Mouse (Mus musculus) neural tube, embryonic 12.5 days (tissue): ENCODE measurements around the gene Adap1. TPM values are rescaled to one million over a fixed set of nuclear protein-coding genes. Genes with fewer than 3 reads are reported as not detected.
"Not testable (repeated sequence)": the region's sequence is repeated elsewhere in the genome, so short reads cannot be mapped to it uniquely, and the experiment has no call there.

Source experiments
- ATAC-seq: fragments of 200-750 bp; cut with Nextera tagmentation; 2 replicates; pipeline ENCODE4 v1.8.0; 2017; ENCODE audit warnings: low read depth, mild to moderate bottlenecking, moderate TSS enrichment, moderate library complexity; ENCODE audit not compliant: low FRiP score
- H3K27ac ChIP-seq: fragments of 300-500 bp; sonication (generic); 2 replicates; pipeline ENCODE4 v1.5.1; 2016
- H3K27me3 ChIP-seq: fragments of 300-500 bp; sonication (generic); replicated peaks from 2 replicates; pipeline ENCODE4 v1.6.1; 2016; ENCODE audit warnings: mild to moderate bottlenecking
- H3K36me3 ChIP-seq: fragments of 300-500 bp; sonication (generic); 2 replicates; pipeline ENCODE4 v1.6.1; 2016; ENCODE audit warnings: mild to moderate bottlenecking
- H3K4me1 ChIP-seq: fragments of 300-500 bp; sonication (generic); 2 replicates; pipeline ENCODE4 v1.6.1; 2016
- H3K4me2 ChIP-seq: fragments of 300-500 bp; sonication (generic); replicated peaks from 2 replicates; pipeline ENCODE4 v1.6.1; 2016; ENCODE audit warnings: mild to moderate bottlenecking
- H3K4me3 ChIP-seq: fragments of 300-500 bp; sonication (generic); 2 replicates; pipeline ENCODE4 v1.5.1; 2016
- H3K9ac ChIP-seq: fragments of 300-500 bp; sonication (generic); 2 replicates; pipeline ENCODE4 v1.6.1; 2016; ENCODE audit warnings: mild to moderate bottlenecking
- H3K9me3 ChIP-seq: fragments of 300-500 bp; sonication (generic); 2 replicates; pipeline ENCODE4 v1.6.1; 2016; ENCODE audit warnings: mild to moderate bottlenecking
- WGBS: fragments of 180-500 bp; shearing (Covaris S2); methylation state at CpG from one replicate; pipeline ENCODE4 v1.1.7; 2016; 5-methylcytosine and 5-hydroxymethylcytosine counted together
- polyA plus RNA-seq: library from polyadenylated mRNA; unstranded; fragments of >200 nt; fragmentation: Nextera tagmentation; extraction: Ambion mirVana; gene quantifications from 2 replicates; pipeline ENCODE4 v1.2.1, GENCODE M21; 2016

Gene Adap1
- polyA plus RNA-seq, 1 experiment from 2014 or later, result 31.7 TPM

GRCm38 (mm10) chr5:139347225-139347624 lies 21.8 kb upstream of the Adap1 start:
- Histone ChIP-seq H3K4me1 (peaks cover 18% of the 10 kb centered on the region), H3K4me2 (no peak overlapping the region), H3K27me3 (no peaks in the 10 kb centered on the region; the same call in 1 of the 2 replicates), H3K9me3 (no peaks in the 10 kb centered on the region), H3K36me3 (peaks cover 7% of the 10 kb centered on the region), H3K9ac (no peak overlapping the region), H3K27ac (no peak overlapping the region), H3K4me3 (no peak overlapping the region)
- ATAC-seq, result no peak
- 51% methylated on average over 1 of the region's 1 CpGs for WGBS

DNA sequence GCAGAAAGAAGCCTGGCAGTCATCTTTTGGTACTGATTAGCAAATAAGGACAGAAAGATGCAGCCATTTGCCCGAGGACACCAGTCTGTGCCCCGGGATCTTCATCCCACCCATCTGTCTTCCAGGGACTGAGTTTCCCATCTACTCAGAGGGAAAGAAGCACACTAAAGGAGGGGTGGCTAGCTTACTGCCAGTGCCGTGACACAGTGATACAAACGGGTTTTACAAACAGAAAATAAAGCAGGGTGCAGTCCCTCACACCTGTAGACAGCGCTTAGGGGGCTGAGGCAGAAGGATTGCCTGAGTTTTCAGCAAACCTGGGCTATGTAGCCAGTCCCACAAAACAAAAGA lies 19.9 kb upstream of the Adap1 start:
- H3K4me3 ChIP-seq, result peak overlapping the region; percentile 79
- WGBS, result 11% methylated on average over 5 of the region's 5 CpGs
- peak; percentile 38 for ATAC-seq
- H3K27me3 ChIP-seq, result no peaks in the 10 kb centered on the region; the same call in 1 of the 2 replicates
- H3K9me3 ChIP-seq, result no peaks in the 10 kb centered on the region
- peak overlapping the region; percentile 88 for H3K4me2 ChIP-seq
- H3K36me3 ChIP-seq, result peaks cover 22% of the 10 kb centered on the region
- peaks cover 14% of the 10 kb centered on the region for H3K4me1 ChIP-seq
- no peak overlapping the region for H3K9ac ChIP-seq
- no peak overlapping the region for H3K27ac ChIP-seq

- Histone ChIP-seq H3K27me3 (no peaks in the 10 kb centered on the region; the same call in 1 of the 2 replicates), H3K27ac (0 out of 2 replicates have a peak overlapping the region, but pooled peaks have one; percentile 53), H3K4me1 (peaks cover 14% of the 10 kb centered on the region), H3K4me2 (peak overlapping the region; percentile 88), H3K9me3 (no peaks in the 10 kb centered on the region), H3K36me3 (peaks cover 27% of the 10 kb centered on the region), H3K4me3 (peak overlapping the region; percentile 79), H3K9ac (peak overlapping the region; percentile 85)
- under 1% methylated on average over 33 of the region's 33 CpGs for WGBS
- ATAC-seq, result peak; percentile 91
These were observed 19.4 kb upstream of the Adap1 start for GRCm38 (mm10) chr5:139344687-139345363.

GRCm38 (mm10) chr5:139344021-139344686 lies 18.7 kb upstream of the Adap1 start:
- Histone ChIP-seq H3K4me2 (peak overlapping the region; percentile 88), H3K36me3 (peaks cover 34% of the 10 kb centered on the region)

DNA sequence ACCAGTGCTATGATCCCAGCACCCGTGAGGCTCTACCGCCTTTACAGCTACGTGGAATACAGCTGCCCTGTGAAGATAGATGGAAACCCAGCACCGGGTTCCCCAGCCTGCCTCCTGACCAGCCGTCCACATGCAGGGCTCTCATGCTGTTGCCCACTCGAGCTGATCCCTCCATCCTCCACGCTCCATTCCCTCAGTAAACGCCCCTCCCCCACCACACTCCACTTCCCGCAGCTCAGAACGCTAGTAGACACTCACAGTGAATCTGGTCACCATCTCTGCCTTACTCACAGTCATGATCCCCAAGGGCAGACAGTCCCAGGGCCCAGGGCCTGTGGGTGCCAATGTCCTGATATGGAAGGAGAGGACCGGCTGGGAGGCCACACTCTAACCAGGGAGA lies 13.5 kb upstream of the Adap1 start:
- H3K9ac ChIP-seq, result no peak overlapping the region
- peaks cover 81% of the 10 kb centered on the region for H3K36me3 ChIP-seq
- 85% methylated on average over 11 of the region's 11 CpGs for WGBS
- no peak overlapping the region for H3K27ac ChIP-seq
- no peak overlapping the region for H3K4me2 ChIP-seq
- H3K4me1 ChIP-seq, result peaks cover 9% of the 10 kb centered on the region
- no peak for ATAC-seq
- no peak overlapping the region for H3K4me3 ChIP-seq
- H3K9me3 ChIP-seq, result no peaks in the 10 kb centered on the region
- H3K27me3 ChIP-seq, result no peaks in the 10 kb centered on the region

More at GRCm38 (mm10) chr5:139344021-139344686, 18.7 kb upstream of the Adap1 start:
- no peaks in the 10 kb centered on the region; the same call in 1 of the 2 replicates for H3K27me3 ChIP-seq
- ATAC-seq, result peak; percentile 75
- H3K9me3 ChIP-seq, result no peaks in the 10 kb centered on the region
- peaks cover 14% of the 10 kb centered on the region for H3K4me1 ChIP-seq
- H3K9ac ChIP-seq, result peak overlapping the region; percentile 85
- H3K27ac ChIP-seq, result no peak overlapping the region
- 8% methylated on average over 12 of the region's 12 CpGs for WGBS
- H3K4me3 ChIP-seq, result peak overlapping the region; percentile 79

DNA sequence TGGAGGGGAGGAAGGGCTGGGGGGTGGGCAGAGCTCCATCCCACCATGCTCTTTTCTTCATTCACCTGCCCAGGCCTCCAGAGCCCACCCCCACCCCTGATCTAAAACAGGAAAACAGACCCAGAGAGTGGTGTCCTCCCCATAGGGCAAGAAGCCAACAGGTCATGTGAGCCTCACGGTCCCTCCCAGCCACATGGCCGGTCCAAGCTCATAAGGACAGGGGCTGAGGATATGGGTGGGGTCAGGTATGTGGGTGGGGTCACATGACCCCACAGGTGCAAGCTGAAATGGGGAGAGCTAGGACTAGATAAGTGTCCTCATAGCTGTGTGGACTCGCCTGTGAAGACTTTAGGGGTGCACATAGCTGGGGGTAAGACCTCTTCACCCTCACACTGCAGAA lies 13.0 kb upstream of the Adap1 start:
- no peak overlapping the region for H3K27ac ChIP-seq
- no peak overlapping the region for H3K4me2 ChIP-seq
- no peak overlapping the region for H3K4me3 ChIP-seq
- H3K27me3 ChIP-seq, result no peaks in the 10 kb centered on the region
- H3K9me3 ChIP-seq, result no peaks in the 10 kb centered on the region
- ATAC-seq, result no peak
- no peak overlapping the region for H3K9ac ChIP-seq
- WGBS, result 87% methylated on average over 3 of the region's 3 CpGs
- peaks cover 81% of the 10 kb centered on the region for H3K36me3 ChIP-seq
- peaks cover 5% of the 10 kb centered on the region for H3K4me1 ChIP-seq

- Histone ChIP-seq H3K4me1 (peaks cover 2% of the 10 kb centered on the region; the same call in 1 of the 2 replicates), H3K36me3 (peaks cover 80% of the 10 kb centered on the region), H3K4me2 (no peak overlapping the region), H3K27me3 (no peaks in the 10 kb centered on the region), H3K4me3 (no peak overlapping the region), H3K27ac (no peak overlapping the region), H3K9ac (no peak overlapping the region), H3K9me3 (no peaks in the 10 kb centered on the region)
- WGBS, result 81% methylated on average over 13 of the region's 13 CpGs
- ATAC-seq, result no peak
These were observed 12.5 kb upstream of the Adap1 start for GRCm38 (mm10) chr5:139337826-139338370.

GRCm38 (mm10) chr5:139335634-139336033 lies 10.2 kb upstream of the Adap1 start:
- Histone ChIP-seq H3K27ac (no peak overlapping the region), H3K27me3 (no peaks in the 10 kb centered on the region), H3K4me1 (no peaks in the 10 kb centered on the region), H3K9me3 (no peaks in the 10 kb centered on the region), H3K4me2 (no peak overlapping the region), H3K4me3 (no peak overlapping the region), H3K36me3 (peaks cover 62% of the 10 kb centered on the region), H3K9ac (no peak overlapping the region)
- ATAC-seq, result no peak
- WGBS, result 95% methylated on average over 4 of the region's 4 CpGs

GRCm38 (mm10) chr5:139334394-139334793 lies 9.0 kb upstream of the Adap1 start:
- H3K9me3 ChIP-seq, H3K4me2 ChIP-seq, H3K27ac ChIP-seq, H3K9ac ChIP-seq, ATAC-seq, H3K4me1 ChIP-seq, H3K27me3 ChIP-seq, H3K4me3 ChIP-seq: not testable (repeated sequence)
- peaks cover 49% of the 10 kb centered on the region for H3K36me3 ChIP-seq
- WGBS, result 85% methylated on average over 10 of the region's 10 CpGs

- no peak overlapping the region for H3K9ac ChIP-seq
- no peaks in the 10 kb centered on the region for H3K27me3 ChIP-seq
- H3K4me1 ChIP-seq, result no peaks in the 10 kb centered on the region
- H3K9me3 ChIP-seq, result no peaks in the 10 kb centered on the region
- no peak overlapping the region for H3K4me2 ChIP-seq
- no peak overlapping the region for H3K4me3 ChIP-seq
- ATAC-seq, result no peak
- H3K27ac ChIP-seq, result no peak overlapping the region
- WGBS, result 68% methylated on average over 16 of the region's 16 CpGs
- peaks cover 40% of the 10 kb centered on the region for H3K36me3 ChIP-seq
These were observed 8.0 kb upstream of the Adap1 start for GRCm38 (mm10) chr5:139333301-139334013.

- peaks cover 32% of the 10 kb centered on the region for H3K36me3 ChIP-seq
- H3K27me3 ChIP-seq, result no peaks in the 10 kb centered on the region
- H3K4me1 ChIP-seq, result no peaks in the 10 kb centered on the region
- H3K9ac ChIP-seq, result no peak overlapping the region
- no peak overlapping the region for H3K27ac ChIP-seq
- H3K4me2 ChIP-seq, result no peak overlapping the region
- WGBS, result 86% methylated on average over 8 of the region's 8 CpGs
- H3K4me3 ChIP-seq, result no peak overlapping the region
- no peaks in the 10 kb centered on the region for H3K9me3 ChIP-seq
- no peak for ATAC-seq
These were observed 7.3 kb upstream of the Adap1 start for GRCm38 (mm10) chr5:139332590-139333272.
